Mouse (Mus musculus) G1E (cell line): ENCODE results near the gene Cyp26b1. TPM values are rescaled to one million over a fixed set of nuclear protein-coding genes. Genes with fewer than 3 reads are reported as not detected.

ENCODE experiments used
- ATAC-seq: 2 replicates; pipeline ENCODE4 v1.8.0; 2016; ENCODE audit warnings: mild to moderate bottlenecking; ENCODE audit not compliant: insufficient number of reproducible peaks, poor library complexity, low FRiP score, severe bottlenecking; ENCODE audit errors: extremely low read depth
- DNase-seq: peaks from one replicate; pipeline ENCODE4 v3.0.0; 2012; ENCODE audit warnings: low spot score
- H3K27me3 ChIP-seq: 2 replicates; pipeline ENCODE4 v1.6.1; 2012; ENCODE audit warnings: mild to moderate bottlenecking, low read length, inconsistent platforms; ENCODE audit not compliant: insufficient read depth
- H3K36me3 ChIP-seq: replicated peaks from 2 replicates; pipeline ENCODE3; 2012; ENCODE audit warnings: mild to moderate bottlenecking, inconsistent platforms
- H3K4me1 ChIP-seq: 2 replicates; pipeline ENCODE4 v1.6.1; 2012; ENCODE audit warnings: low read depth, low read length, inconsistent platforms, mixed read lengths; ENCODE audit not compliant: insufficient read depth
- H3K4me3 ChIP-seq: 2 replicates; pipeline ENCODE4 v1.5.1; 2012; ENCODE audit warnings: low read depth, mild to moderate bottlenecking, inconsistent platforms, low read length, moderate library complexity, mixed read lengths
- H3K9me3 ChIP-seq: replicated peaks from 2 replicates; pipeline ENCODE4 v1.6.1; 2012; ENCODE audit warnings: inconsistent platforms
- CTCF ChIP-seq: IDR thresholded peaks from 2 replicates; pipeline ENCODE4 v1.5.1; 2012; ENCODE audit warnings: low read depth, low read length, inconsistent platforms, mixed read lengths
- GATA1 ChIP-seq: IDR thresholded peaks from 2 replicates; pipeline ENCODE4 v1.6.1; 2012; ENCODE audit warnings: borderline replicate concordance, low read length, inconsistent platforms, mixed read lengths
- GATA2 ChIP-seq: IDR thresholded peaks from 2 replicates; pipeline ENCODE4 v1.6.1; 2012; ENCODE audit warnings: low read depth, low read length, inconsistent platforms, borderline replicate concordance
- POLR2AphosphoS5 ChIP-seq: IDR thresholded peaks from 2 replicates; pipeline ENCODE4 v1.6.1; 2012; ENCODE audit warnings: low read depth, low read length, inconsistent platforms; ENCODE audit not compliant: insufficient replicate concordance
- TAL1 ChIP-seq: conservative IDR thresholded peaks from 2 replicates; pipeline ENCODE4 v1.6.1; 2012; ENCODE audit warnings: low read depth, low read length, inconsistent platforms, mixed read lengths
- polyA plus RNA-seq: library from polyadenylated mRNA; stranded (reverse); fragments of >175 nt; gene quantifications from 2 replicates; pipeline ENCODE4 v1.2.3, GENCODE M21; 2012
- total RNA-seq, 2 experiments: library from RNA; stranded (forward) in 1 of 2; stranded (reverse) in 1 of 2; fragments of 200-1000 nt in 1 of 2; fragments of >200 nt in 1 of 2; fragmentation: Nextera tagmentation in 1 of 2; gene quantifications; 2 replicates each; pipeline ENCODE4 v1.2.3; 2014 to 2017

Cyp26b1 gene
- total and polyA plus RNA-seq, 3 experiments = 0.01 to 0.05 TPM; not detected in 1

DNA sequence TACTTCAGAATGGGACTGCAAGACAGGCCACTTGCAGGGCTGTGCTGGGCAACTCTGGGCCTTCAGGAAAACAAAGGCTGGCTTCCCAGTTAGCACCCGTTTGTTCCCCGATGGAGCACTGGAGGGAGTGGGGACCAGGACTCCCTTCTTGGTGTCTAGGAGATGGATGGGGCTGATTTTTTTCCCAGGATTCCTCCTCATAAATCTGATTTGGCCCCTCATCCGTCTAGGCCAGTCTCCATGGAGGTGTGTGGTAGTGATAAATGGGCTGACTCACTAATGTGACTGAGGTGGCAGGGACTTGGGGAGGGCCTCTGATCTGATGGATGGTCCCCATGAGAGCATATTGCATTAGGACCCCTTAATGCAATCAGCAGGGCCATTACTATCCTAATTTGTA lies 5.0 kb upstream of the Cyp26b1 start:
- TF ChIP-seq CTCF (no peak), GATA1 (no peak), TAL1 (no peak), POLR2AphosphoS5 (no peak), GATA2 (no peak)
- Histone ChIP-seq H3K27me3 (peaks cover 4% of the 10 kb centered on the region), H3K4me3 (no peak overlapping the region), H3K36me3 (no peaks in the 10 kb centered on the region), H3K9me3 (no peaks in the 10 kb centered on the region), H3K4me1 (no peaks in the 10 kb centered on the region)
- ATAC-seq (no peak), DNase-seq (no peak)

GRCm38 (mm10) chr6:84594626-84595025 lies 918 bp upstream of the Cyp26b1 start:
- Histone ChIP-seq H3K9me3 (no peaks in the 10 kb centered on the region; the same call in 1 of the 2 replicates), H3K36me3 (no peaks in the 10 kb centered on the region), H3K27me3 (peaks cover 7% of the 10 kb centered on the region), H3K4me3 (no peak overlapping the region), H3K4me1 (no peaks in the 10 kb centered on the region)
- no peak for ATAC-seq
- TF ChIP-seq TAL1 (no peak), POLR2AphosphoS5 (no peak), CTCF (no peak)
- DNase-seq = no peak

DNA sequence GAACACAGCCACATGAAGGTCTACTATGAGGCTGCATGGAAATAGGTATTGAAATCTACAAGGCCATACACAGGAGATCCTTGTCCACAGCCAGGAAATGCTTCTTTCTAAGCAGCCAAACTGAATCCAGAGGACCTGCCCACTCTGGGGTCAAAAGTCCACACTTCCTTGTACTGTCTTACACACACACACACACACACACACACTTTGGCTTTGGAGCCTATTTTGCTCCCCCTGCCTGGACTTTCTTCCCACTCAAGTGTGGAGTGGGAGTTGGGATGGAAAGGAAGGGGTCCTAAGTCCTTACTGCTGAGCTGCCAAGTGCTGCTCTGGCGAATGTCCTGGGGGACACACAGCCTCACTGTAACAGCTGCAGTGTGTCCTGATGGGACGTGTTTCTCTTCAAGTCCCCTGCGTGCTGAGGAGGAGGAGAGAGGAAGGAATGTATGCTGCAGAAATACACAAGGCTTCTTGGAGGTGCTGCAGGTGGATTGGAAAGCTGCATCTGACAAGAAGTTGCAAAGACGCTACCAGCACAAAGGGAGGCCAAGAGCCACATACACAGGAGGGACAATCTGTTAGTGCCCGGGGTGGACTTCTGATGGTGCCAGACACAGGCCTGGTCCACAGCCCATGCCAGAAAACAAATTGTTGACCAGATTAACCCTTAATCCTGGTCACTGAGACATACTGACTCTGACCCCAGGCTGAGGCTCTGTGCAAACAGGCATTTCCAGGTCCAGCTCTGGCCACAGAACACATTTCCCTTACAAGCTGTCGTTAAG lies 2.6 kb downstream of the Cyp26b1 start:
- ATAC-seq (no peak), DNase-seq (no peak)
- no peaks in the 10 kb centered on the region for H3K4me1 ChIP-seq
- peaks cover 5% of the 10 kb centered on the region for H3K9me3 ChIP-seq
- H3K36me3 ChIP-seq = no peaks in the 10 kb centered on the region
- H3K4me3 ChIP-seq = no peak overlapping the region
- no peak for TF ChIP-seq CTCF
- no peak for TF ChIP-seq GATA2
- no peak for TF ChIP-seq POLR2AphosphoS5
- TF ChIP-seq TAL1 = no peak
- no peak for TF ChIP-seq GATA1
- peaks cover 31% of the 10 kb centered on the region for H3K27me3 ChIP-seq

DNA sequence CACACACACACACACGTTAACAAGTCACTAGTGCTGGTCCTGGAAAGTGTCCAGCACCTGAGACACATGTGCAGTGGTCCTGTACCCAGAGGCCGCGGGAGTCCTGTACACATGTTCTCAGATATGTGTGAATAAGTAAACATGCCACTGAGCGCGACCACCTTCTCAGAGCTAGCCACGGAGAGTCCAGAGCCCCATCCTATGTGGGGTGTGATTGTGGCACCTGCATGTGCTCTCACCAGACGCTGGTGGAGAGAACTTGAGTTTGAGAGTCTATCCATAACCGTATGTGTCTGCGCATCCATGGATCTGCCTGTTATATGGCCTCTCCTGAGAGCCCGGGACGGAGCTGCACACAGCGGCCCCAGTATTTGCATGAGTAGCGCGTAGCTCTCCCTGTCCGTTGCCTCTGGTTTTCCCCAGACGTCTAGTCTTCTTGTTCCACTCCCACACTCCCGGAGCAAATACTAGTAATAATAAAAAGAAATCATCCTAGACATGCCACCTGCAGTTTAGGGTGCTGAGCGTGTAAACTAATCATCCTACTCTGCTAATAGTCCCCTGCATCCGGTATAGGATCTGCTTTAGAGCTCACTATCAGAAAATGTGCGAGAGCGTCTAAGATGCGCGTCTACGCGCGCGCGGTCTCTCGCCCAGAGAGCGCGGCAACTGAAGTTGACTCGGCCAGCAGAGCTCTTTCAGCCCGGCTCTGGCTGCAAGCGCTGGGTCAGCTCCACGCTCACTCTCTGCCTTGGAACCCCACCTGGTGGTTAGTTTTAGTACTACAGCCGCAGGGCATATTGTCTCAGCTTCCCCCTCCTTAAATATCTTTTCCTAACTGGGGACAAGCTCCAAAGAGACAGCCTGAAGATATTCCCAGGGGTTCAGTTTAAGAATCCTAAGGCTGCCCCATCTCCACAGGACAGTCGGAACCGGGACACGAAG lies 3.7 kb downstream of the Cyp26b1 start:
- DNase-seq (no peak), ATAC-seq (peak; percentile 49; the same call in 1 of the 2 replicates)
- Histone ChIP-seq H3K4me1 (no peaks in the 10 kb centered on the region), H3K27me3 (peaks cover 37% of the 10 kb centered on the region), H3K4me3 (no peak overlapping the region), H3K36me3 (no peaks in the 10 kb centered on the region), H3K9me3 (peaks cover 10% of the 10 kb centered on the region)
- TF ChIP-seq GATA1 (no peak), CTCF (peak; percentile 36; the same call in 1 of the 2 replicates), POLR2AphosphoS5 (no peak)

DNA sequence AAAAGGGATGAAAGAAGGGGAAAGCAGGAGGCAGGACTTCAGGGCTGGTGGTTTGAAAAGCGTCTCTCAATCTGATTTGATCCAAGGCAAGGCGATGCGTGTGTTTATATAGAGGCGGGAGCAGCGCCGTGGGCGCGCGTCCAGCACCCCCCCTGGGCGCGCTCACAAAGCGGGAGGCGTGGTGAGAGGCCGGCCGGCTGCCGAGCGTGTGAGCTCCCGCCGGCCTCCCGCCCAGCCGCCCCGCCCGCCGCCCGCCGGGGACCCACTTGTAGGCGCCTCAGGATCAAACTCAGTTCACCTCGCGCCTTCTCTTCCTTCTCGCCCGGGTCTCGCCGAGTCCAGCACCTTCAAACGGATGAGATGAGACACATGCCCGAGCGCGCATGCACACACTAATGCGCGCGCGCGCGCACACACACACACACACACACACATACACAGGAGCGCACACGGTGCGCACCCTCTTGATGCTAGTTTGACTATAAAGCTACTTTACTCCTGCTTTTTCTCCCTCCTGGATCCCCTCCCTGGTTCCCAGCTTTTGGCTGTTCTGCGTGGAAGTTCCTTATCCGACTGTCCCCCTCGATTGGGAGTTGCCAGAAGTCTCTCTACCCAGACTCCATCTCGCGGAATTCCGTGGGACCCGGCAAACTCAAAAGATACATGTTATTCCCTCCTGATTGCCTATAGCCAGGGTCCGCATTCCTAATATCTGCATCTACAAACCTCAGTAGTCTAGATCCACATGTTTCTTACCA lies 4.6 kb downstream of the Cyp26b1 start:
- Histone ChIP-seq H3K4me3 (no peak overlapping the region; the same call in 1 of the 2 replicates), H3K27me3 (peaks cover 38% of the 10 kb centered on the region), H3K4me1 (no peaks in the 10 kb centered on the region), H3K9me3 (peaks cover 16% of the 10 kb centered on the region), H3K36me3 (no peaks in the 10 kb centered on the region)
- no peak for DNase-seq
- no peak for ATAC-seq
- TF ChIP-seq GATA1 (no peak), CTCF (no peak), POLR2AphosphoS5 (no peak), GATA2 (no peak), TAL1 (no peak)

DNA sequence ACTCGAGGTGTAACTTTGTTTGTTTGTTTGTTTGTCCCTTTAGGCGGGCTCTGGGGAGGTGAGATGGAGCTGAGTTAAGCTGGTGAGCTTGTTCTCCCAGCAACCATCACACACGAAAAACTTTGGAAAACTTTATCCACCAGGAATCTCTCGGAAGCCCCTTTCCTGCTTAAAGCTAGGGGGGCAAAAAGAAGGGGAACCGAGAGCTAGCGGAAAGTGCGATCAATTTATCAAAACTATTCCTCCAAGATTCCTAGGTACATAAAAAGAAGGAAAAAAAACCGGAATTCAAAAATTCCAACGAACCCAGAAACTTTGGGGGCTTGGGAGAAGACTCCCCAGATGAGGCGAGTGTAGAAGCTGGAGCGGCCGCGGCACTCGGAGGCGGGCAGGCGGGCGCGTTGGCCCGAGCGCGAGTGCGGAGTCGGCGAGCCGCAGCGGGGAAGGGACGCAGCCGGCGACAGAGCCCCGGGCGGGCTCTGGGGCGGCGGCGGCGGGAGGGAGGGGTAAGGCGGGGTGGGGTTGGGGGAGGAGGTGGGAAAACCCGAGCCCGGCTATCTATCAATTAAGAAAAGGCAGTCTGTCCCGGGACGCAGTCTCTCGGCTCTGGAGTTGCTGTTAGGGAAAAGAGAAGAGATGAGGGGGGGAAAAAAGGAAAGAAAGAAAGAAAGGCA lies 5.3 kb downstream of the Cyp26b1 start:
- peaks cover 44% of the 10 kb centered on the region for H3K27me3 ChIP-seq

More for the DNA sequence above, 5.3 kb downstream of the Cyp26b1 start:
- TF ChIP-seq TAL1 = no peak
- no peak for TF ChIP-seq GATA1
- TF ChIP-seq POLR2AphosphoS5 = no peak
- no peak for TF ChIP-seq CTCF
- TF ChIP-seq GATA2 = no peak
- Histone ChIP-seq H3K36me3 (no peaks in the 10 kb centered on the region), H3K4me3 (no peak overlapping the region), H3K4me1 (no peaks in the 10 kb centered on the region), H3K9me3 (peaks cover 19% of the 10 kb centered on the region)
- ATAC-seq (no peak), DNase-seq (no peak)
